Mouse (Mus musculus): ENCODE measurements around the gene Gzmf. TPM values are rescaled to one million over a fixed set of nuclear protein-coding genes. Genes with fewer than 3 reads are reported as not detected.
"Not testable (repeated sequence)": the region's sequence is repeated elsewhere in the genome, so short reads cannot be mapped to it uniquely, and the experiment has no call there.

Gzmf gene
- polyA plus RNA-seq, 1 experiment from 2014 or later: not detected

- WGBS: 90% methylated on average over 5 of the region's 5 CpGs
- Histone ChIP-seq H3K9ac (ENCODE audit: low read depth, low read length) (no peak within 1 kb of the TSS), H3K27me3 (ENCODE audit: control insufficient read depth, insufficient read depth, low read length) (no peaks in the 10 kb centered on the region), H3K4me3 (ENCODE audit: low read depth, low read length) (no peak within 1 kb of the TSS), H3K4me1 (replicated peaks; ENCODE audit: control insufficient read depth, insufficient read depth, low read length) (no peaks in the 10 kb centered on the region), H3K4me2 (replicated peaks; ENCODE audit: low read depth, low read length) (no peak within 1 kb of the TSS), H3K27ac (ENCODE audit: low read depth, low read length) (no peak within 1 kb of the TSS), H3K9me3 (ENCODE audit: control insufficient read depth, low read length) (no peaks in the 10 kb centered on the region), H3K36me3 (ENCODE audit: control insufficient read depth, insufficient read depth, low read length) (no peaks in the 10 kb centered on the region)
- ATAC-seq (ENCODE audit: low FRiP score) (no peak), DNase-seq (ENCODE audit: low spot score) (no peak)
Measured at GRCm38 (mm10) chr14:56174499-56174898, 36.7 kb downstream of the Gzmf start, which contains the start of gene Gzmn. Gene Gzmn (minus strand): TSS chr14:56174599.

GRCm38 (mm10) chr14:56173396-56173795 is 37.8 kb downstream of the Gzmf start:
- WGBS: 91% methylated on average over 6 of the region's 6 CpGs

GRCm38 (mm10) chr14:56172744-56173143 is 38.5 kb downstream of the Gzmf start:
- no peaks in the 10 kb centered on the region for H3K4me1 ChIP-seq (replicated peaks; ENCODE audit: control insufficient read depth, insufficient read depth, low read length)
- H3K9me3 ChIP-seq (ENCODE audit: control insufficient read depth, low read length): no peaks in the 10 kb centered on the region
- H3K4me3 ChIP-seq (ENCODE audit: low read depth, low read length): no peak overlapping the region
- H3K4me2 ChIP-seq (replicated peaks; ENCODE audit: low read depth, low read length): no peak overlapping the region
- no peak overlapping the region for H3K27ac ChIP-seq (ENCODE audit: low read depth, low read length)
- WGBS: 91% methylated on average over 5 of the region's 5 CpGs
- DNase-seq (ENCODE audit: low spot score) (no peak), ATAC-seq (ENCODE audit: low FRiP score) (no peak)
- H3K9ac ChIP-seq (ENCODE audit: low read depth, low read length): no peak overlapping the region
- no peaks in the 10 kb centered on the region for H3K27me3 ChIP-seq (ENCODE audit: control insufficient read depth, insufficient read depth, low read length)
- no peaks in the 10 kb centered on the region for H3K36me3 ChIP-seq (ENCODE audit: control insufficient read depth, insufficient read depth, low read length)

More at GRCm38 (mm10) chr14:56173396-56173795, 37.8 kb downstream of the Gzmf start:
- Histone ChIP-seq H3K9ac (ENCODE audit: low read depth, low read length) (no peak overlapping the region), H3K9me3 (ENCODE audit: control insufficient read depth, low read length) (no peaks in the 10 kb centered on the region), H3K27me3 (ENCODE audit: control insufficient read depth, insufficient read depth, low read length) (no peaks in the 10 kb centered on the region), H3K4me2 (replicated peaks; ENCODE audit: low read depth, low read length) (no peak overlapping the region), H3K36me3 (ENCODE audit: control insufficient read depth, insufficient read depth, low read length) (no peaks in the 10 kb centered on the region), H3K27ac (ENCODE audit: low read depth, low read length) (no peak overlapping the region), H3K4me3 (ENCODE audit: low read depth, low read length) (no peak overlapping the region), H3K4me1 (replicated peaks; ENCODE audit: control insufficient read depth, insufficient read depth, low read length) (no peaks in the 10 kb centered on the region)
- ATAC-seq (ENCODE audit: low FRiP score): no peak
- no peak for DNase-seq (ENCODE audit: low spot score)

GRCm38 (mm10) chr14:56168009-56168408 is 43.2 kb downstream of the Gzmf start:
- Histone ChIP-seq H3K4me1 (replicated peaks; ENCODE audit: control insufficient read depth, insufficient read depth, low read length) (no peaks in the 10 kb centered on the region), H3K4me3 (ENCODE audit: low read depth, low read length) (no peak overlapping the region), H3K27me3 (ENCODE audit: control insufficient read depth, insufficient read depth, low read length) (no peaks in the 10 kb centered on the region), H3K4me2 (replicated peaks; ENCODE audit: low read depth, low read length) (no peak overlapping the region), H3K9ac (ENCODE audit: low read depth, low read length) (no peak overlapping the region), H3K9me3 (ENCODE audit: control insufficient read depth, low read length) (no peaks in the 10 kb centered on the region), H3K36me3 (ENCODE audit: control insufficient read depth, insufficient read depth, low read length) (no peaks in the 10 kb centered on the region), H3K27ac (ENCODE audit: low read depth, low read length) (no peak overlapping the region)
- no peak for DNase-seq (ENCODE audit: low spot score)
- ATAC-seq (ENCODE audit: low FRiP score): no peak
- 79% methylated on average over 6 of the region's 6 CpGs for WGBS

GRCm38 (mm10) chr14:56162109-56162508 is 49.1 kb downstream of the Gzmf start:
- DNase-seq (ENCODE audit: low spot score): no peak
- Histone ChIP-seq H3K4me1 (replicated peaks; ENCODE audit: control insufficient read depth, insufficient read depth, low read length) (no peaks in the 10 kb centered on the region), H3K9ac (ENCODE audit: low read depth, low read length) (no peak overlapping the region), H3K27me3 (ENCODE audit: control insufficient read depth, insufficient read depth, low read length) (no peaks in the 10 kb centered on the region), H3K27ac (ENCODE audit: low read depth, low read length) (no peak overlapping the region), H3K4me2 (replicated peaks; ENCODE audit: low read depth, low read length) (no peak overlapping the region), H3K4me3 (ENCODE audit: low read depth, low read length) (no peak overlapping the region), H3K9me3 (ENCODE audit: control insufficient read depth, low read length) (no peaks in the 10 kb centered on the region), H3K36me3 (ENCODE audit: control insufficient read depth, insufficient read depth, low read length) (no peaks in the 10 kb centered on the region)
- 93% methylated on average over 2 of the region's 2 CpGs for WGBS
- no peak for ATAC-seq (ENCODE audit: low FRiP score)

GRCm38 (mm10) chr14:56159479-56159878 is 51.7 kb downstream of the Gzmf start, which contains the start of gene Gzmg:
Gene Gzmg (minus strand): TSS chr14:56159579.
- not testable (repeated sequence) for H3K27ac ChIP-seq (ENCODE audit: low read depth, low read length); DNase-seq (ENCODE audit: low spot score); H3K9ac ChIP-seq (ENCODE audit: low read depth, low read length); H3K27me3 ChIP-seq (ENCODE audit: control insufficient read depth, insufficient read depth, low read length); H3K4me3 ChIP-seq (ENCODE audit: low read depth, low read length); ATAC-seq (ENCODE audit: low FRiP score); H3K4me1 ChIP-seq (replicated peaks; ENCODE audit: control insufficient read depth, insufficient read depth, low read length); H3K9me3 ChIP-seq (ENCODE audit: control insufficient read depth, low read length); H3K4me2 ChIP-seq (replicated peaks; ENCODE audit: low read depth, low read length); H3K36me3 ChIP-seq (ENCODE audit: control insufficient read depth, insufficient read depth, low read length)
- 71% methylated on average over 2 of the region's 2 CpGs for WGBS

- Histone ChIP-seq H3K4me1 (replicated peaks; ENCODE audit: control insufficient read depth, insufficient read depth, low read length) (no peaks in the 10 kb centered on the region), H3K4me3 (ENCODE audit: low read depth, low read length) (no peak overlapping the region), H3K36me3 (ENCODE audit: control insufficient read depth, insufficient read depth, low read length) (no peaks in the 10 kb centered on the region), H3K9ac (ENCODE audit: low read depth, low read length) (no peak overlapping the region), H3K27ac (ENCODE audit: low read depth, low read length) (no peak overlapping the region), H3K4me2 (replicated peaks; ENCODE audit: low read depth, low read length) (no peak overlapping the region), H3K9me3 (ENCODE audit: control insufficient read depth, low read length) (no peaks in the 10 kb centered on the region), H3K27me3 (ENCODE audit: control insufficient read depth, insufficient read depth, low read length) (no peaks in the 10 kb centered on the region)
- WGBS: 70% methylated on average over 2 of the region's 2 CpGs
- ATAC-seq (ENCODE audit: low FRiP score) (no peak), DNase-seq (ENCODE audit: low spot score) (no peak)
Measured at GRCm38 (mm10) chr14:56155340-56155739, 55.9 kb downstream of the Gzmf start.

Other genes starting within 250 kb of the Gzmf start
- gene Mcpt1, start 193.4 kb downstream of the Gzmf start, polyA plus RNA-seq (2014; fragmentation: Nextera tagmentation; extraction: Ambion mirVana): not detected in 2 replicates
- gene Mcpt9, start 180.9 kb downstream of the Gzmf start, polyA plus RNA-seq (2014; fragmentation: Nextera tagmentation; extraction: Ambion mirVana): not detected in 2 replicates
- not detected in 2 replicates for gene Mcpt2, start 169.4 kb downstream of the Gzmf start, polyA plus RNA-seq (2014; fragmentation: Nextera tagmentation; extraction: Ambion mirVana)
- not detected in 2 replicates for gene Mcpt4, start 149.1 kb downstream of the Gzmf start, polyA plus RNA-seq (2014; fragmentation: Nextera tagmentation; extraction: Ambion mirVana)
- gene Mcpt8, start 126.1 kb downstream of the Gzmf start, polyA plus RNA-seq (2014; fragmentation: Nextera tagmentation; extraction: Ambion mirVana): not detected in 2 replicates
- 0.31 TPM in 1 of 2 replicates, not detected in the other for gene Ctsg, start 108.8 kb downstream of the Gzmf start, polyA plus RNA-seq (2014; fragmentation: Nextera tagmentation; extraction: Ambion mirVana)
- not detected in 2 replicates for gene Gzme, start 90.8 kb downstream of the Gzmf start, polyA plus RNA-seq (2014; fragmentation: Nextera tagmentation; extraction: Ambion mirVana)
- gene Gzmd, start 78.8 kb downstream of the Gzmf start, polyA plus RNA-seq (2014; fragmentation: Nextera tagmentation; extraction: Ambion mirVana): not detected in 2 replicates
- not detected in 2 replicates for gene Gzmg, start 51.8 kb downstream of the Gzmf start, polyA plus RNA-seq (2014; fragmentation: Nextera tagmentation; extraction: Ambion mirVana)
- not detected in 2 replicates for gene Gzmn, start 36.8 kb downstream of the Gzmf start, polyA plus RNA-seq (2014; fragmentation: Nextera tagmentation; extraction: Ambion mirVana)
- not detected in 2 replicates for gene Gzmc, start 23.2 kb upstream of the Gzmf start, polyA plus RNA-seq (2014; fragmentation: Nextera tagmentation; extraction: Ambion mirVana)
- 0.11 TPM in 1 of 2 replicates, not detected in the other for gene Gzmb, start 50.8 kb upstream of the Gzmf start, polyA plus RNA-seq (2014; fragmentation: Nextera tagmentation; extraction: Ambion mirVana)
- 0.15 and 0.25 TPM in 2 replicates for gene Atp12a, start 153.7 kb upstream of the Gzmf start, polyA plus RNA-seq (2014; fragmentation: Nextera tagmentation; extraction: Ambion mirVana)
- 1.9 and 2.0 TPM in 2 replicates for gene Rnf17, start 191.2 kb upstream of the Gzmf start, polyA plus RNA-seq (2014; fragmentation: Nextera tagmentation; extraction: Ambion mirVana)

Data from hindbrain, embryonic 11.5 days (tissue).